Mouse (Mus musculus) heart, adult 2 months (tissue): Measurements from ENCODE around the gene Syn3. TPM values are rescaled to one million over a fixed set of nuclear protein-coding genes. Genes with fewer than 3 reads are reported as not detected.

ENCODE experiments used
- DNase-seq, 2 experiments: peaks; one replicate each; pipeline ENCODE4 v3.0.0; 2021
- H3K27ac ChIP-seq: fragments of 200-600 bp; 2 replicates; pipeline ENCODE4 v1.8.1; 2022
- H3K27me3 ChIP-seq: fragments of 200-500 bp; 2 replicates; pipeline ENCODE4 v1.6.1; 2012; ENCODE audit warnings: mild to moderate bottlenecking, low read length, inconsistent platforms, mixed read lengths; ENCODE audit not compliant: control insufficient read depth, insufficient read depth
- H3K36me3 ChIP-seq: fragments of 200-500 bp; 2 replicates; pipeline ENCODE4 v1.6.1; 2012; ENCODE audit warnings: low read length, inconsistent platforms; ENCODE audit not compliant: control insufficient read depth, insufficient read depth
- H3K4me1 ChIP-seq: fragments of 200-500 bp; 2 replicates; pipeline ENCODE4 v1.6.1; 2011; ENCODE audit warnings: low read length; ENCODE audit not compliant: control insufficient read depth, insufficient read depth
- H3K4me3 ChIP-seq: fragments of 200-600 bp; 2 replicates; pipeline ENCODE4 v1.8.1; 2022
- H3K79me2 ChIP-seq: fragments of 200-500 bp; replicated peaks from 2 replicates; pipeline ENCODE4 v1.6.1; 2012; ENCODE audit warnings: mild to moderate bottlenecking, inconsistent platforms, low read length, moderate library complexity, mixed read lengths; ENCODE audit not compliant: control insufficient read depth, insufficient read depth
- H3K9ac ChIP-seq: fragments of 200-500 bp; 2 replicates; pipeline ENCODE4 v1.6.1; 2012; ENCODE audit warnings: low read depth, mild to moderate bottlenecking, control low read depth, inconsistent platforms, low read length, mixed read lengths
- CTCF ChIP-seq: fragments of 200-600 bp; IDR thresholded peaks from 2 replicates; pipeline ENCODE4 v1.8.1; 2022; ENCODE audit warnings: antibody characterized with exemption, mild to moderate bottlenecking, moderate library complexity
- EP300 ChIP-seq: fragments of 200-500 bp; IDR thresholded peaks from 2 replicates; pipeline ENCODE4 v1.6.1; 2011; ENCODE audit warnings: low read depth, low read length, control low read depth; ENCODE audit not compliant: insufficient read depth
- POLR2A ChIP-seq: fragments of 200-500 bp; IDR thresholded peaks from 2 replicates; pipeline ENCODE4 v1.6.1; 2011; ENCODE audit warnings: mild to moderate bottlenecking, low read depth, low read length, control low read depth; ENCODE audit not compliant: insufficient read depth
- WGBS: fragments of 180-500 bp; shearing (Covaris S2); methylation state at CpG from one replicate; pipeline ENCODE4 v1.1.7; 2018; 5-methylcytosine and 5-hydroxymethylcytosine counted together
- intact Hi-C: fragments of 180-260 bp; cut with DNase I; formaldehyde crosslinking; loops from one replicate; pipeline ENCODE4 v1.15.1; 2025
- polyA plus RNA-seq: library from polyadenylated mRNA; depleted of rRNA; stranded (reverse); fragments of >200 nt; gene quantifications from 2 replicates; pipeline ENCODE4 v1.2.3, GENCODE M21; 2012
- total RNA-seq, 2 experiments: library from RNA; stranded (reverse); gene quantifications; 2 replicates each; pipeline ENCODE4 v1.2.3; 2021

Syn3 gene
- total and polyA plus RNA-seq, 3 experiments = 0.31 to 0.75 (median 0.41) TPM

DNA sequence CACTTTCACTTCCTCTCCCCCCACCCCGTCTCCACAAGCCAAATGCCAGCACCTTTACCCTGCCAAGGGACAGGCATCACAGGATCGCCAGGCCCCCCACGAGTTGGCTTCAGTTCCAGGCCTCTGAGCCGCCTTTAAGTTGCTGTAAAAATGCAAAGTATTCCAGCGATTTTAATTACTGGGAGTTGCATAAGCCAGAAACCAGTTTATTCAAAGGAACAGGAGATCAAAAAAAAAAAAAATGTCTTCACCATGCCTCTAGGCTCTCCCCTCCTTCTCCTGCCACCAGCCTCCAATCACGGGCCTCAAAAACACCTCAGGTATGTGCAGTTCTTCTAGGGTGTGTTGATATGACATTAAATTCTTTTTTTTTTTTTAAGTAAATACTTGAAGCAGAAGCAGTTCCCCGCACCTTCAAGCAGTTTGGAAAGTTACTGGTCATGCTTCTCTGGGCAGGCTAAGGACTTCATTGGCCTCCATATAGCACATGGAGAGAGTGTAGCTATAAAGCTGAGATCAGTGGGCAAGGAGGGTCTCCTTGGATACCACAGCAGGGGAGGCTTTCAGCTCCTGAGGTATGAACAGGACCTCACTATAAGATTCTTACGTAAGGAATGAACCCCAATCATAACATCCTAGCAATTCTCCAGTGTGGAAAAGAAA is 208.5 kb downstream of the Syn3 start:
- Histone ChIP-seq H3K4me3 (no peak overlapping the region), H3K27ac (no peak overlapping the region), H3K36me3 (no peaks in the 10 kb centered on the region), H3K9ac (no peak overlapping the region), H3K4me1 (no peaks in the 10 kb centered on the region), H3K27me3 (no peaks in the 10 kb centered on the region), H3K79me2 (no peaks in the 10 kb centered on the region)
- no peak for DNase-seq
- TF ChIP-seq EP300 (no peak), POLR2A (no peak), CTCF (no peak)
- 66% methylated on average over 8 of the region's 8 CpGs for WGBS
- intact Hi-C loops = no loop called here

DNA sequence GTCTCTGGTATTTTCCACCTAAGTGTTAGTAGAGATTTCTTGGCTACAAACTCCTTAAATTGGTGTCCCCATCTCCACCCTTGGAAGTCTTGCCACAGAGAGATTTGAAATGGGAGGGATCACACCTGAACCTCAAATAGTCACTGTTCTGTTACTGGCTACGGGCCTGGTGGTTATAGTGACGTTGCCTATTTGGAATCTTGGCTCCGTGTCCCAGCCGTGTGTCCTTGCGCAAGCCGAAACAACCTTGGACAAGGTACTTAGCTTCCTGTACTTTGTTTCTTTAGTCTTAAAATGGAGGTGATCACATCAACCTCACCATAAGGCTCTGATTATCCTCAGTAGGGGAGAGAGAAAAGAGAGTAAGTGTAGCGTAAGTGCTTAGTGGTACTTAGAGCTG is 212.2 kb downstream of the Syn3 start:
- Histone ChIP-seq H3K4me1 (no peaks in the 10 kb centered on the region), H3K4me3 (no peak overlapping the region), H3K79me2 (no peaks in the 10 kb centered on the region), H3K27me3 (no peaks in the 10 kb centered on the region), H3K9ac (no peak overlapping the region), H3K27ac (no peak overlapping the region), H3K36me3 (no peaks in the 10 kb centered on the region)
- 71% methylated on average over 7 of the region's 7 CpGs for WGBS
- DNase-seq = peak in 1 of 2 experiments; percentile 64
- no peak for TF ChIP-seq POLR2A
- TF ChIP-seq EP300 = 0 out of 2 replicates have a peak, but pooled peaks have one; percentile 43
- TF ChIP-seq CTCF = no peak
- intact Hi-C loops = no loop called here

DNA sequence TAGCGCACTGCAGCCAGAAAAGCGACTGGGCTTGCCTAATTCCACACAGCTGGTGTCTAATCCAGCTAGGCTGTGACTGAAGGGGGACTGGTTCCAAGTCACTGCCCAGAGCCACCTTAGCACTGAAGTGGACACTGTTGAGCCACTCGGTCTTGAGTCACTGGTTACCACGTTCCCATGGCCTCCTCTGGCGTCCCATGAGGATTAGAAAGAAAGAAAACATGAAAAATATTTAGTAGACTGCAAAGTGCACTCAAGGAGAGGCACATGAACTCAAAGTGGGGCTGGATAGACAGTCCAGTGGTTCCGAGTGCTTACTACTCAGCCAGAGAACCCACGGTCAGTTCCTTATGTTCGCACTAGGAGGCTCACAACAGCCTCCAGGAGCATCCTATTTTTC is 217.5 kb downstream of the Syn3 start:
- TF ChIP-seq POLR2A = no peak
- peak; percentile 29 for TF ChIP-seq CTCF
- TF ChIP-seq EP300 = 0 out of 2 replicates have a peak, but pooled peaks have one; percentile 13
- peak in 1 of 2 experiments; percentile 9 for DNase-seq
- Histone ChIP-seq H3K9ac (no peak overlapping the region), H3K79me2 (no peaks in the 10 kb centered on the region), H3K4me3 (no peak overlapping the region), H3K27ac (no peak overlapping the region), H3K27me3 (no peaks in the 10 kb centered on the region), H3K36me3 (no peaks in the 10 kb centered on the region), H3K4me1 (peaks cover 2% of the 10 kb centered on the region; the same call in 1 of the 2 replicates)
- intact Hi-C loops = no loop called here
- 81% methylated on average over 8 of the region's 8 CpGs for WGBS

DNA sequence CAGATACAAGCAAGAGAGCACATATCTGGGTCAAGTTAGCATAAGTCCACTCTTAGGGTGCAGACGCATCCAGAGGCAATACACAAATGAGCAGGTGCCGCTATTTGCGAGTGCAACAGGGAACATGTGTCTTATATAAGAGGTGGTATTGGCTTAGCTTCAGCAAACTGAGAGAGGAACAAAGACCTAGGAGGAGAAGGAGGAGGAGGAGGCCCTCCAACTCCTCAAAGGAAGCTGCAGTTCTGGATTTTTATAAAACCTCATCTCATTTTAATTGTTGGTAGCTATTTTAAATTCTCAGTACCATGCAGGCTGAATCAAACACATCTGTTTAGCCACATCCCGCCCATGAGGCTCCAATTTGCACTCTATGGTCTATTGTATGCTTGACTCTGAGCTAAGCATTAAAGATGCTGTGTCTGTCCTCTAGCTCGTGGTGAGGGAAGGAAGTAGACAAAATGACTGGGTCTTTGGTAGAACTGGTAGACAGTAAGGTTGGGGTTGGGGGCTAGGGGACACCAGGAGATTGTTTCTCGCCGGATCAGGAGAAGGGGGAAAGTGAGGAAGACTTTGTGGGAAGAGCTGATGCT is 219.0 kb downstream of the Syn3 start:
- no peak for DNase-seq
- no peaks in the 10 kb centered on the region for H3K27me3 ChIP-seq
- H3K79me2 ChIP-seq = no peaks in the 10 kb centered on the region
- no peak for TF ChIP-seq CTCF
- no peak for TF ChIP-seq EP300
- TF ChIP-seq POLR2A = no peak
- no peak overlapping the region for H3K4me3 ChIP-seq
- H3K9ac ChIP-seq = no peak overlapping the region
- H3K36me3 ChIP-seq = no peaks in the 10 kb centered on the region
- peaks cover 4% of the 10 kb centered on the region; the same call in 1 of the 2 replicates for H3K4me1 ChIP-seq
- intact Hi-C loops = loop anchor here (2.0 kb wide), 1 partner anchor 13 kb away; no protein-coding TSS in a partner anchor
- WGBS = 88% methylated on average over 7 of the region's 7 CpGs
- H3K27ac ChIP-seq = no peak overlapping the region

DNA sequence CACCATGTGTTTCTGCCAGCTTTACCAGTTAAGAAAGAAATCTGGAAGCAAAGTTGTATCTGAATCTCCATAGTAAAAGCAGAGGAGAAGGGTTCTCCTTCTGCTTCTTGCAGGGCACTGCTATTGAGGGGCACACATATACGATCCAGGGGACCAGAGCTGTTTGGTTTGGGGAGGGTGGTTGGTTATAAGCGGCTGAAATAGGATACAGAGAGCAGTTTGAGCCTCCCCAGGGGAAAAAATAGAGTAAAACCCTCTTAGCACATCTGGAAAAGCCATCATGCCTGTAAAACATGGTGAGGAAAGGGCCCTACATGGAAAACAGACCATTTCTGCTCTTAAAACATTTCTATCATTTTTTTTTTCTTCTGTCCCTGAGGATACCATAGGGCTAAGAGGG is 220.2 kb downstream of the Syn3 start:
- no peaks in the 10 kb centered on the region for H3K79me2 ChIP-seq
- no peak overlapping the region for H3K4me3 ChIP-seq
- no peak for TF ChIP-seq POLR2A
- no peak for TF ChIP-seq CTCF
- no peak for TF ChIP-seq EP300
- H3K27ac ChIP-seq = no peak overlapping the region
- H3K9ac ChIP-seq = no peak overlapping the region
- intact Hi-C loops = loop anchor here (2.0 kb wide), 1 partner anchor 14 kb away; no protein-coding TSS in a partner anchor
- no peak for DNase-seq
- WGBS = 66% methylated on average over 2 of the region's 2 CpGs
- H3K27me3 ChIP-seq = no peaks in the 10 kb centered on the region
- H3K4me1 ChIP-seq = peaks cover 12% of the 10 kb centered on the region
- no peaks in the 10 kb centered on the region for H3K36me3 ChIP-seq

- Histone ChIP-seq H3K27me3 (no peaks in the 10 kb centered on the region), H3K4me3 (no peak overlapping the region), H3K79me2 (no peaks in the 10 kb centered on the region), H3K4me1 (peaks cover 17% of the 10 kb centered on the region), H3K36me3 (peaks cover 6% of the 10 kb centered on the region; the same call in 1 of the 2 replicates), H3K27ac (no peak overlapping the region), H3K9ac (no peak overlapping the region)
- no peak for DNase-seq
- intact Hi-C loops = no loop called here
- 80% methylated on average over 5 of the region's 5 CpGs for WGBS
- no peak for TF ChIP-seq EP300
- no peak for TF ChIP-seq CTCF
- TF ChIP-seq POLR2A = no peak
These were observed 221.4 kb downstream of the Syn3 start for GRCm38 (mm10) chr10:86277327-86277726.
